Mouse (Mus musculus) spleen, postnatal 36 days (tissue): ENCODE data around the gene Ccl19.
"Not testable (repeated sequence)": the region's sequence is repeated elsewhere in the genome, so short reads cannot be mapped to it uniquely, and the experiment has no call there.

Experiments used
- DNase-seq, 2 experiments: peaks; one replicate each; pipeline ENCODE4 v3.0.0; 2022; ENCODE audit warnings: low spot score in 2 of 2, mixed read lengths in 1 of 2

Ccl19 gene

DNA sequence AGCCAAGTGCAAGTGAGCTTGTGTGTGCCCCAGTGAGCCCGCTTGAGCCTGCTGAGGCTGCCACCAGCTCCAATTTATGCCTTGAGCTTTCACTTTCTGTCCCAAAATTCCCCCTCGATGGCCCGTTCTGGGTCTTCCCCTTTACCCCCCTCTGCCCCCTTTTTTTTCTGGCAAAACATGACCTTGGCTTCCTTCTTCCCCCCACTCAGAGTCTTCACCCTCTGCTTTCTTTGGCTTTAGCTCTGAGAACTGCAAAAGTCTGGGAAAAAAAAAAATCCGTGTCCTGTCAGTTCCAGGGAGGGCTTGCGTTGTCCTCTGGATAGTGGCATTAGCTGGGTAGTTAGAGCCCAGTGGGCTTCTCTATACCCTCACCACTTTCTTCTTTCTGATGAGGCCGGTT lies at the start of gene Ccl19:
Ccl19 (minus strand) TSS at position 101 of the 400 bp plus-strand sequence.
- not testable (repeated sequence) for DNase-seq

DNA sequence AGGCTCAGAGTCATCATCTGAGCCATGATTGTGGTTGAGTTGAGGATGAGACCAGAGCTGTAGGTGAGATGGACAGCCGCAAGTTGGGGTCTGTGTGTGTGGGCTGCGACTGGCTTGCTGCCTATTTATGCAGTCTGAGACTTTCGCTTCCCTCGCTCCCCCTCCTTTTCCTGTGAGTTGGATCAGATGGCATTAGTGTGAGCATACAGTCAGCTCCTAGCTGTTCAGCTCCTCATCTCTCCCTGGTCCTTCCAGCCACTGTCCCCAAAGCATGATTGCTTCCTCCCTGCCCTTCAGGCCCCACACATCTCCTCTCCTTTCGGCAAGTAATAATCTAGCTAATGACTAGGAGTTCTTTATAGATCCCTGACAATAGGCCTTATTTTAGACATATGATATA lies 17.5 kb upstream of the Ccl19 start, which contains the start of gene Ccl21a:
Ccl21a (minus strand) TSS at position 101 of the 400 bp plus-strand sequence.
- DNase-seq, result not testable (repeated sequence)

DNA sequence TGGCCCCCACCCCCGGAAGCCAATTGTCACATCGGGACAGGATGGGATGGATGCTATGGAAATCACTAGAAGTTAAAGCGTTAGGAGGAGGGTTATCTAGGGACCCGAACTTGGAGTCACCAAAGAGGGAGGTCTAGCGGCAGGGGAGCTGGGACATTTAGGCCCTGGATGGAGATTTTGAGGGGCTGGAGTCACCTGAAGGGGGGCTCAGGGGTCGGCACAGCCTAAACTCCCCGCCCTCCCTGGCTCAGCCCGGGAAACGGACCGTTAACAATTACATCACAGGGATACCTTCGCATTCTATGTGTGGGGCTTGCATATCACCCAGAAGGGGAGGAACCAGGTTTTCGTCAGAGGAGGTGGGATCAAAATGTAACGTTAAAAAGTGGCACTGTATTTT lies 21.1 kb downstream of the Ccl19 start, which contains the start of gene 4930578G10Rik:
4930578G10Rik (plus strand) TSS at position 301 of the 400 bp plus-strand sequence.
- not testable (repeated sequence) for DNase-seq
